Mouse (Mus musculus) liver, embryonic 14.5 days (tissue): ENCODE measurements around the gene Hspa4.

Source experiments
- CTCF ChIP-seq: IDR thresholded peaks from 2 replicates; pipeline ENCODE4 v1.5.1; 2016; ENCODE audit warnings: antibody characterized with exemption, low read depth, control low read depth
- EP300 ChIP-seq: IDR thresholded peaks from 2 replicates; pipeline ENCODE4 v1.6.1; 2016; ENCODE audit warnings: antibody characterized with exemption, low read depth

GRCm38 (mm10) chr11:53345738-53346137 lies 45.5 kb upstream of the Hspa4 start:
- TF ChIP-seq CTCF, result no peak
- no peak for TF ChIP-seq EP300
